Mouse (Mus musculus): Measurements from ENCODE around the gene Tctn1. TPM values are rescaled to one million over a fixed set of nuclear protein-coding genes. Genes with fewer than 3 reads are reported as not detected.

Gene Tctn1
- polyA plus RNA-seq, 1 experiment from 2014 or later = 0.74 TPM

DNA sequence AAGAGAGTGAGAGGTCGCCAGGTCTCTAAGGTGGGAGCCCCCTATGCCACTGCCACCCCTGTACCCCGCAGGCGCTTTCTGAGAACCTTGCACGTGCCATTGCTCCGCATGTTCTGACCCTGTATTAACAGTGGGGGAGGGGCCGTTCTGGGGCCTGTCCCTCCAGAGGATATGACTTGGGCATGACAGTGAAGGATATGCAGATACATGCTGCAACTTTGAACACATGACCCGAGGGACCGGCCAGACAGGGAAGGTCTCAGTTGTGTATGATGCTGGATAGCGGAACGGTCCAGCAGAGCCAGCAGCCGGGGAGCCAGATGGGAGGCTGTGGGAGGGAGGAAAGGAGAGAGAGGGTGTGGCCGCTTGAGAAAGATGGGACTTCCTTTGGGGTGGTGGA, 30.6 kb downstream of the Tctn1 start:
- no peaks in the 10 kb centered on the region for H3K36me3 ChIP-seq (ENCODE audit: control insufficient read depth, insufficient read depth)
- 35% methylated on average over 12 of the region's 12 CpGs for WGBS (ENCODE audit: insufficient replicate concordance)
- no peaks in the 10 kb centered on the region for H3K4me1 ChIP-seq (ENCODE audit: control insufficient read depth, low read depth, low read length)
- H3K27ac ChIP-seq (ENCODE audit: low read length) = no peak overlapping the region
- no peak overlapping the region for H3K4me3 ChIP-seq (ENCODE audit: low read depth, low read length)
- no peak overlapping the region for H3K4me2 ChIP-seq (ENCODE audit: low read depth, low read length)
- no peak for ATAC-seq (ENCODE audit: low read depth)
- no peaks in the 10 kb centered on the region for H3K27me3 ChIP-seq (ENCODE audit: control insufficient read depth, insufficient read depth, low read depth, low read length)
- H3K9me3 ChIP-seq (replicated peaks; ENCODE audit: control insufficient read depth, low read length) = no peaks in the 10 kb centered on the region
- no peak overlapping the region for H3K9ac ChIP-seq (ENCODE audit: low read depth, low read length)

GRCm38 (mm10) chr5:122233077-122233581, 31.1 kb downstream of the Tctn1 start:
- no peaks in the 10 kb centered on the region for H3K36me3 ChIP-seq (ENCODE audit: control insufficient read depth, insufficient read depth)
- no peak overlapping the region for H3K4me2 ChIP-seq (ENCODE audit: low read depth, low read length)
- WGBS (ENCODE audit: insufficient replicate concordance) = 28% methylated on average over 14 of the region's 14 CpGs
- H3K9me3 ChIP-seq (replicated peaks; ENCODE audit: control insufficient read depth, low read length) = no peaks in the 10 kb centered on the region
- no peak overlapping the region for H3K4me3 ChIP-seq (ENCODE audit: low read depth, low read length)
- ATAC-seq (ENCODE audit: low read depth) = no peak; the same call in 1 of the 2 replicates
- H3K9ac ChIP-seq (ENCODE audit: low read depth, low read length) = no peak overlapping the region
- H3K27me3 ChIP-seq (ENCODE audit: control insufficient read depth, insufficient read depth, low read depth, low read length) = no peaks in the 10 kb centered on the region
- H3K4me1 ChIP-seq (ENCODE audit: control insufficient read depth, low read depth, low read length) = no peaks in the 10 kb centered on the region
- H3K27ac ChIP-seq (ENCODE audit: low read length) = no peak overlapping the region

- no peak overlapping the region for H3K4me3 ChIP-seq (ENCODE audit: low read depth, low read length)
- H3K4me2 ChIP-seq (ENCODE audit: low read depth, low read length) = no peak overlapping the region
- no peak for ATAC-seq (ENCODE audit: low read depth)
- no peaks in the 10 kb centered on the region for H3K36me3 ChIP-seq (ENCODE audit: control insufficient read depth, insufficient read depth)
- no peaks in the 10 kb centered on the region for H3K9me3 ChIP-seq (replicated peaks; ENCODE audit: control insufficient read depth, low read length)
- 46% methylated on average over 5 of the region's 5 CpGs for WGBS (ENCODE audit: insufficient replicate concordance)
- H3K27ac ChIP-seq (ENCODE audit: low read length) = no peak overlapping the region
- no peaks in the 10 kb centered on the region for H3K27me3 ChIP-seq (ENCODE audit: control insufficient read depth, insufficient read depth, low read depth, low read length)
- H3K4me1 ChIP-seq (ENCODE audit: control insufficient read depth, low read depth, low read length) = no peaks in the 10 kb centered on the region
- H3K9ac ChIP-seq (ENCODE audit: low read depth, low read length) = no peak overlapping the region
Observed at GRCm38 (mm10) chr5:122232004-122232403, 32.3 kb downstream of the Tctn1 start.

DNA sequence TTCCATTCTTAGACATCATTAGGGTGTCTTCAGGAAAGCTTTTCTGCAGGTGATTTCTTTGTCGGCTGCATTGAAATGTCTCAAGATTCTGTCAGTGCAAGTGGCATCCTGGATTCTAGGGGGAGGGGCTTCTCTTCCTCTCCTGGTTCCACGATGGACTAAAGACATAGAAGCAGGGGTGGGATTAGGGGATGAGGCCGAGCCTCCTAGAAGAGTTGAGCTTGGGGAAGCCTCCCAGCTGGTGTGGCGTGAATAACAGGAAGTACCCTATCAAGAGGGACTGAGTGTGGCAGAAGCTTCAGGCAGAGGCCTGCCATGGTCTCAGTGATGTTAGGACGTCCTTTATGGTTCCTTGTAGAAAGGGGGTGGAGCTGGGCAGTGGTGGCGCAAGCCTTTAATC, 32.8 kb downstream of the Tctn1 start:
- Histone ChIP-seq H3K9me3 (replicated peaks; ENCODE audit: control insufficient read depth, low read length) (no peaks in the 10 kb centered on the region), H3K36me3 (ENCODE audit: control insufficient read depth, insufficient read depth) (no peaks in the 10 kb centered on the region), H3K4me3 (ENCODE audit: low read depth, low read length) (no peak overlapping the region), H3K27me3 (ENCODE audit: control insufficient read depth, insufficient read depth, low read depth, low read length) (no peaks in the 10 kb centered on the region), H3K4me2 (ENCODE audit: low read depth, low read length) (no peak overlapping the region), H3K27ac (ENCODE audit: low read length) (no peak overlapping the region), H3K4me1 (ENCODE audit: control insufficient read depth, low read depth, low read length) (no peaks in the 10 kb centered on the region), H3K9ac (ENCODE audit: low read depth, low read length) (no peak overlapping the region)
- WGBS (ENCODE audit: insufficient replicate concordance) = 27% methylated on average over 6 of the region's 6 CpGs
- ATAC-seq (ENCODE audit: low read depth) = no peak

GRCm38 (mm10) chr5:122230816-122231215, 33.4 kb downstream of the Tctn1 start:
- no peak overlapping the region for H3K4me3 ChIP-seq (ENCODE audit: low read depth, low read length)
- no peak overlapping the region for H3K4me2 ChIP-seq (ENCODE audit: low read depth, low read length)
- WGBS (ENCODE audit: insufficient replicate concordance) = 60% methylated on average over 4 of the region's 4 CpGs
- no peaks in the 10 kb centered on the region for H3K36me3 ChIP-seq (ENCODE audit: control insufficient read depth, insufficient read depth)
- no peak for ATAC-seq (ENCODE audit: low read depth)
- H3K9me3 ChIP-seq (replicated peaks; ENCODE audit: control insufficient read depth, low read length) = no peaks in the 10 kb centered on the region
- no peaks in the 10 kb centered on the region for H3K27me3 ChIP-seq (ENCODE audit: control insufficient read depth, insufficient read depth, low read depth, low read length)
- no peak overlapping the region for H3K9ac ChIP-seq (ENCODE audit: low read depth, low read length)
- no peaks in the 10 kb centered on the region for H3K4me1 ChIP-seq (ENCODE audit: control insufficient read depth, low read depth, low read length)
- H3K27ac ChIP-seq (ENCODE audit: low read length) = no peak overlapping the region

DNA sequence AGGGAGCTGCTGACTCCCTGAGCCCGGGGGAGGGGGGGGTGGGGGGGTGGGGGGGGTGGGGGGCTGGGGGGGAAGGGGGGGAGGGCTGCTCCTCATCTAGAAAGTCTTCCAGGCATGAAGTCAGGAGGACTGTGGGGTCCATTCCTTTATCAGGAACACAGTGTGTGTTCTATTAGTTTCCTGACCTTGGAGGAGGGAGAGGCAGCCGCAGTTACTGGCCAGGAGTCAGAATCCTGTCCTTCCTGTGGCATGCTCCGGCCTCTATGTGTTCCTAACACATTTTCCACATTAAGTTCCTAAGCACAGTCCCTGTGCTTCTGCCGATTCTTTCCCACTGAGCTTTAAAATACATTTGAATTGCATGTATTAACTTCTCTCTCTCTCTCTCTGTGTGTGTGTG, 35.5 kb downstream of the Tctn1 start:
- no peak overlapping the region for H3K4me2 ChIP-seq (ENCODE audit: low read depth, low read length)
- H3K27ac ChIP-seq (ENCODE audit: low read length) = no peak overlapping the region
- H3K27me3 ChIP-seq (ENCODE audit: control insufficient read depth, insufficient read depth, low read depth, low read length) = no peaks in the 10 kb centered on the region
- H3K4me1 ChIP-seq (ENCODE audit: control insufficient read depth, low read depth, low read length) = no peaks in the 10 kb centered on the region
- 58% methylated on average over 3 of the region's 4 CpGs for WGBS (ENCODE audit: insufficient replicate concordance)
- no peaks in the 10 kb centered on the region for H3K36me3 ChIP-seq (ENCODE audit: control insufficient read depth, insufficient read depth)
- ATAC-seq (ENCODE audit: low read depth) = no peak
- no peaks in the 10 kb centered on the region for H3K9me3 ChIP-seq (replicated peaks; ENCODE audit: control insufficient read depth, low read length)
- H3K4me3 ChIP-seq (ENCODE audit: low read depth, low read length) = no peak overlapping the region
- no peak overlapping the region for H3K9ac ChIP-seq (ENCODE audit: low read depth, low read length)

- no peaks in the 10 kb centered on the region for H3K36me3 ChIP-seq (ENCODE audit: control insufficient read depth, insufficient read depth)
- H3K9ac ChIP-seq (ENCODE audit: low read depth, low read length) = no peak overlapping the region
- WGBS (ENCODE audit: insufficient replicate concordance) = 45% methylated on average over 3 of the region's 3 CpGs
- no peak overlapping the region for H3K4me2 ChIP-seq (ENCODE audit: low read depth, low read length)
- H3K27me3 ChIP-seq (ENCODE audit: control insufficient read depth, insufficient read depth, low read depth, low read length) = no peaks in the 10 kb centered on the region
- H3K9me3 ChIP-seq (replicated peaks; ENCODE audit: control insufficient read depth, low read length) = no peaks in the 10 kb centered on the region
- H3K4me1 ChIP-seq (ENCODE audit: control insufficient read depth, low read depth, low read length) = no peaks in the 10 kb centered on the region
- ATAC-seq (ENCODE audit: low read depth) = no peak
- H3K27ac ChIP-seq (ENCODE audit: low read length) = no peak overlapping the region
- H3K4me3 ChIP-seq (ENCODE audit: low read depth, low read length) = no peak overlapping the region
Observed at GRCm38 (mm10) chr5:122228271-122228765, 35.9 kb downstream of the Tctn1 start.

GRCm38 (mm10) chr5:122224291-122224690, 40.0 kb downstream of the Tctn1 start:
- Histone ChIP-seq H3K36me3 (ENCODE audit: control insufficient read depth, insufficient read depth) (no peaks in the 10 kb centered on the region), H3K4me1 (ENCODE audit: control insufficient read depth, low read depth, low read length) (peaks cover 7% of the 10 kb centered on the region)
- 76% methylated on average over 2 of the region's 2 CpGs for WGBS (ENCODE audit: insufficient replicate concordance)

GRCm38 (mm10) chr5:122221085-122221484, 43.2 kb downstream of the Tctn1 start:
- WGBS (ENCODE audit: insufficient replicate concordance) = 65% methylated on average over 4 of the region's 4 CpGs
- no peaks in the 10 kb centered on the region for H3K36me3 ChIP-seq (ENCODE audit: control insufficient read depth, insufficient read depth)

More at GRCm38 (mm10) chr5:122224291-122224690, 40.0 kb downstream of the Tctn1 start:
- Histone ChIP-seq H3K27me3 (ENCODE audit: control insufficient read depth, insufficient read depth, low read depth, low read length) (no peaks in the 10 kb centered on the region), H3K27ac (ENCODE audit: low read length) (no peak overlapping the region), H3K4me2 (ENCODE audit: low read depth, low read length) (no peak overlapping the region), H3K9me3 (replicated peaks; ENCODE audit: control insufficient read depth, low read length) (no peaks in the 10 kb centered on the region), H3K4me3 (ENCODE audit: low read depth, low read length) (no peak overlapping the region), H3K9ac (ENCODE audit: low read depth, low read length) (no peak overlapping the region)
- ATAC-seq (ENCODE audit: low read depth) = no peak

More at GRCm38 (mm10) chr5:122221085-122221484, 43.2 kb downstream of the Tctn1 start:
- Histone ChIP-seq H3K4me1 (ENCODE audit: control insufficient read depth, low read depth, low read length) (peaks cover 7% of the 10 kb centered on the region), H3K4me3 (ENCODE audit: low read depth, low read length) (no peak overlapping the region), H3K9me3 (replicated peaks; ENCODE audit: control insufficient read depth, low read length) (no peaks in the 10 kb centered on the region), H3K4me2 (ENCODE audit: low read depth, low read length) (no peak overlapping the region), H3K27me3 (ENCODE audit: control insufficient read depth, insufficient read depth, low read depth, low read length) (no peaks in the 10 kb centered on the region), H3K9ac (ENCODE audit: low read depth, low read length) (no peak overlapping the region), H3K27ac (ENCODE audit: low read length) (no peak overlapping the region)
- ATAC-seq (ENCODE audit: low read depth) = no peak

Measured in liver, embryonic 16.5 days (tissue).